21 mouse cellular contexts compared by ENCODE assay signal in genomic region chr7:67468802-67469408, GRCm38 (mm10).
A peak's percentile ranks its signal among the peaks of the same experiment; 100 is the strongest.
DNase-seq lines count a peak whose midpoint lies in the region; ATAC-seq lines count a peak whose summit lies in the region.
"Had no signal": no experiment of that assay in that cellular context is flagged by ENCODE, and none has a peak within 500 bp of the region (broad histone marks: within the 10 kb centered on the region; RNA-seq: fewer than 3 reads in every experiment).

No protein-coding gene starts in this region.

- peaks cover 14% of the 10 kb centered on the region for H3K4me1 ChIP-seq in limb, embryonic 15.5 days
- peaks cover 10% of the 10 kb centered on the region; the same call in 1 of the 2 replicates for H3K4me1 ChIP-seq in limb, embryonic 10.5 days
- peaks cover 20% of the 10 kb centered on the region for H3K4me1 ChIP-seq in forebrain, embryonic 12.5 days
- H3K4me1 ChIP-seq in hindbrain, embryonic 13.5 days (replicated peaks), result peaks cover 28% of the 10 kb centered on the region
- H3K4me1 ChIP-seq in neural tube, embryonic 14.5 days (ENCODE audit: control insufficient read depth, insufficient read depth, low read length), result peaks cover 5% of the 10 kb centered on the region; the same call in 1 of the 2 replicates

- no peaks in the 10 kb centered on the region for H3K27me3 ChIP-seq in limb, embryonic 15.5 days
- H3K27me3 ChIP-seq in limb, embryonic 10.5 days (ENCODE audit: low read depth, poor library complexity, severe bottlenecking), result no peaks in the 10 kb centered on the region
- peaks cover 25% of the 10 kb centered on the region for H3K27me3 ChIP-seq in forebrain, embryonic 12.5 days
- 0 out of 2 replicates have a peak, but pooled peaks cover 3% of the 10 kb centered on the region for H3K27me3 ChIP-seq in hindbrain, embryonic 13.5 days
- no peaks in the 10 kb centered on the region for H3K27me3 ChIP-seq in neural tube, embryonic 14.5 days (ENCODE audit: control insufficient read depth, insufficient read depth, low read length)
- H3K27me3 ChIP-seq: limb, embryonic 13.5 days; liver, embryonic 15.5 days had no signal

- no peak for ATAC-seq in limb, embryonic 15.5 days (ENCODE audit: insufficient number of reproducible peaks, low FRiP score, low TSS enrichment, low read depth)
- peak; percentile 82 for ATAC-seq in forebrain, embryonic 12.5 days (ENCODE audit: low FRiP score)
- peak; percentile 70 for ATAC-seq in hindbrain, embryonic 13.5 days (ENCODE audit: low FRiP score)
- ATAC-seq in neural tube, embryonic 14.5 days (ENCODE audit: low read depth), result peak; percentile 63; the same call in 1 of the 2 replicates
- ATAC-seq: intestine, embryonic 16.5 days; lung, postnatal 0 days had no signal

- no peak overlapping the region for H3K4me3 ChIP-seq in limb, embryonic 15.5 days
- H3K4me3 ChIP-seq in limb, embryonic 10.5 days, result no peak overlapping the region
- H3K4me3 ChIP-seq in forebrain, embryonic 12.5 days (replicated peaks), result no peak overlapping the region
- H3K4me3 ChIP-seq in hindbrain, embryonic 13.5 days, result no peak overlapping the region
- no peak overlapping the region for H3K4me3 ChIP-seq in neural tube, embryonic 14.5 days (ENCODE audit: low read depth, low read length)
- H3K4me3 ChIP-seq: erythroblast, embryonic 14.5 days; heart, embryonic 10.5 days; left cerebral cortex, adult 2 months; limb, embryonic 13.5 days; liver, embryonic 15.5 days; megakaryocyte, embryonic 14.5 days had no signal

- no peaks in the 10 kb centered on the region for H3K9me3 ChIP-seq in limb, embryonic 15.5 days
- H3K9me3 ChIP-seq in limb, embryonic 10.5 days (replicated peaks), result no peaks in the 10 kb centered on the region
- no peaks in the 10 kb centered on the region for H3K9me3 ChIP-seq in forebrain, embryonic 12.5 days
- H3K9me3 ChIP-seq in hindbrain, embryonic 13.5 days, result no peaks in the 10 kb centered on the region
- no peaks in the 10 kb centered on the region for H3K9me3 ChIP-seq in neural tube, embryonic 14.5 days (ENCODE audit: control insufficient read depth, low read length)
- H3K9me3 ChIP-seq: heart, embryonic 10.5 days; limb, embryonic 13.5 days; liver, embryonic 15.5 days; megakaryocyte, embryonic 14.5 days had no signal

- no peak for DNase-seq in limb, embryonic 10.5 days (ENCODE audit: low spot score)
- no peak for DNase-seq in thymus, postnatal 14 days
- no peak for DNase-seq in urinary bladder, adult 18-20 months (ENCODE audit: low spot score in 2 of 2)
- DNase-seq: adrenal gland, adult 8-10 months; cerebellum, adult 11 months; gastrocnemius, postnatal 36 days; heart, postnatal 14 days; right cerebral cortex, postnatal 25 days; thymus, postnatal 36 days had no signal

- no peaks in the 10 kb centered on the region for H3K36me3 ChIP-seq in limb, embryonic 15.5 days
- no peaks in the 10 kb centered on the region for H3K36me3 ChIP-seq in limb, embryonic 10.5 days
- H3K36me3 ChIP-seq in forebrain, embryonic 12.5 days (replicated peaks), result no peaks in the 10 kb centered on the region
- H3K36me3 ChIP-seq in hindbrain, embryonic 13.5 days, result no peaks in the 10 kb centered on the region
- H3K36me3 ChIP-seq in neural tube, embryonic 14.5 days (ENCODE audit: control insufficient read depth, insufficient read depth, low read length), result no peaks in the 10 kb centered on the region
- H3K36me3 ChIP-seq: heart, embryonic 10.5 days; limb, embryonic 13.5 days; liver, embryonic 15.5 days had no signal

- H3K9ac ChIP-seq in limb, embryonic 15.5 days, result no peak overlapping the region
- H3K9ac ChIP-seq in forebrain, embryonic 12.5 days, result no peak overlapping the region
- no peak overlapping the region for H3K9ac ChIP-seq in hindbrain, embryonic 13.5 days
- H3K9ac ChIP-seq in neural tube, embryonic 14.5 days (replicated peaks; ENCODE audit: low read depth, low read length), result no peak overlapping the region
- H3K9ac ChIP-seq: limb, embryonic 13.5 days; liver, embryonic 15.5 days had no signal

- WGBS in limb, embryonic 15.5 days, result 73% methylated on average over 7 of the region's 7 CpGs
- WGBS in limb, embryonic 10.5 days, result 88% methylated on average over 7 of the region's 7 CpGs
- WGBS in forebrain, embryonic 12.5 days, result 22% methylated on average over 7 of the region's 7 CpGs
- 37% methylated on average over 7 of the region's 7 CpGs for WGBS in hindbrain, embryonic 13.5 days
- 37% methylated on average over 7 of the region's 7 CpGs for WGBS in neural tube, embryonic 14.5 days

- H3K4me2 ChIP-seq in limb, embryonic 15.5 days, result no peak overlapping the region
- no peak overlapping the region; the same call in 1 of the 2 replicates for H3K4me2 ChIP-seq in forebrain, embryonic 12.5 days
- no peak overlapping the region for H3K4me2 ChIP-seq in hindbrain, embryonic 13.5 days
- H3K4me2 ChIP-seq in neural tube, embryonic 14.5 days (ENCODE audit: low read depth, low read length), result no peak overlapping the region
- H3K4me2 ChIP-seq: limb, embryonic 13.5 days; liver, embryonic 15.5 days had no signal

- 0 out of 2 replicates have a peak overlapping the region, but pooled peaks have one; percentile 19 for H3K27ac ChIP-seq in limb, embryonic 15.5 days
- no peak overlapping the region for H3K27ac ChIP-seq in limb, embryonic 10.5 days
- peak overlapping the region; percentile 75 for H3K27ac ChIP-seq in forebrain, embryonic 12.5 days
- H3K27ac ChIP-seq in hindbrain, embryonic 13.5 days, result peak overlapping the region; percentile 65
- H3K27ac ChIP-seq in neural tube, embryonic 14.5 days (ENCODE audit: low read depth, low read length), result peak overlapping the region; percentile 25; the same call in 1 of the 2 replicates
- H3K27ac ChIP-seq: heart, embryonic 10.5 days; left cerebral cortex, adult 2 months; limb, embryonic 13.5 days; liver, embryonic 15.5 days had no signal
